Mouse (Mus musculus) kidney, postnatal 25 days (tissue): ENCODE results near the gene Tcf19.
"Not testable (repeated sequence)": the region's sequence is repeated elsewhere in the genome, so short reads cannot be mapped to it uniquely, and the experiment has no call there.

Experiments used
- DNase-seq, 2 experiments: peaks; one replicate each; pipeline ENCODE4 v3.0.0; 2021; ENCODE audit warnings: mixed read lengths in 2 of 2

The Tcf19 gene

DNA sequence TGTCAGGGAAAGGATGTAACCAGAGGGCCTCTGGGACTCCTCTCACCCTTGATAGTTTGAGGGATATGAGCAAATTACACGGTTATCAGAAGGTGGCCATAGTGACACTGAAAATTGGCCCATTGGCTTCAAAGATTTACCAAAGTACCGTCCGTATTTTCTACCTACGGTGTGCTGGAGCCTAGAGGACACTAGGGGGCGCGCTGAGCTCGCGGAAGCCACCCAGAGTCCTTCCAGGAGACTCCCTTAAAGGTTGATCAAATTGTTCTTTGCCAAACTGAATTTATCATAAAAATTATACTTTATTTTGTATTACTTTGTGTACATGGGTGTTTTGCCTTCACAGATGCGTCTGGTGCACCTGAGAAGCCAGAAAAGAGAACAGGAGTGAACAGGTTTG is 32.6 kb downstream of the Tcf19 start:
- peak; percentile 61 to 74 for DNase-seq

DNA sequence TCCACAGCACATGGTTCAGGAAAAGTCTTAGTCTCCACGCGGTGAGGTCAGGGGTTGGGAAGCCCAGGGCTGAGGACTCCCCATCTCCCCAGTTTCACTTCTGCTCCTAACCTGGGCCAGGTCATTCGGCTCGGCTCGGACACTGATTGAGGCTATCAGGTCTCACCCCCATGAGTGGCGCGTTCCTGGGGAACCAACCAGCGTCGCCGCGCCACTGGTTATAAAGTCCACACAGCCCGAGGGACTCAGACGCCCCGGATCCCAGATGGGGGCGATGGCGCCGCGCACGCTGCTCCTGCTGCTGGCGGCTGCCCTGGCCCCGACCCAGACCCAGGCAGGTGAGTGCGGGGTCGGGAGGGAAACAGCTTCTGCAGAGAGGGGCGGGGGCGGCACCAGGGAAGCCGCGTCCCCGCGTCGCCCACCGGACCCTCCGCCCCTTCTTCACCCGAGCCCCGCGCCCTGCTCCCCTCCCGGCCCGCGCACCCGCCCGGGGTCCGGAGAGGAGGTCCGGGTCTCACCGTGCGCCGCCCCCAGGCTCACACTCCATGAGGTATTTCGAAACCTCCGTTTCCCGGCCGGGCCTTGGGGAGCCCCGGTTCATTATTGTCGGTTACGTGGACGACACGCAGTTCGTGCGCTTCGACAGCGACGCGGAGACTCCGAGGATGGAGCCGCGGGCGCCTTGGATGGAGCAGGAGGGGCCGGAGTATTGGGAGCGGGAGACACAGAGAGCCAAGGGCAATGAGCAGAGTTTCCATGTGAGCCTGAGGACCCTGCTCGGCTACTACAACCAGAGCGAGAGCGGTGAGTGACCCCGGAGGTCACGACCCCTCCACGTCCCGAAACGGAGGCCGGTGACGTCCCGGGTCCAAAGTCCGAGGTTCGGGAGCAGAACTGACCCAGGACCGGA is 46.5 kb downstream of the Tcf19 start, which contains the start of gene H2-Q10:
H2-Q10 (plus strand) TSS at position 248 of the 910 bp plus-strand sequence.
- DNase-seq: peak; percentile 34 to 73

DNA sequence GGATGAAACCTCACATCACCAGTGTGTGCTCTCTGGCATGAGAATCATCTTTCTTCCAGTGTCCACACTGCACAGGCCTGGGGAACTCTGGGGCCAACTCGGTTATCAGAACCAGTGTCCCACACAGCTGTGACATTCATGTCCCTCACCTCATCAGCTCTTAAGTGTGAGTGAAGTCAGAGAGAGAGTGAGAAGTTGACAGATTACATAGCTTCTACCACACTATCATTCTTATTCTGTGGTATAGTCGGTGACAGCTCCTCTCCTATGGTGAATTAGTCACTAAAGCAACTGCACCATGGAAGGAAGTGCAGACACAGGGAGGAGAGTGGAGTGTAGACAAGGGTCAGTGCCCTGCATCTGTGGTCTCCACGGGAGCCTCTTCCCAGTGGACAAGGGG is 47.7 kb downstream of the Tcf19 start:
- not testable (repeated sequence) for DNase-seq

GRCm38 (mm10) chr17:35465651-35466050 is 51.0 kb downstream of the Tcf19 start:
- peak in 1 of 2 experiments; percentile 2 for DNase-seq
